ENCODE assay signal across 8 mouse cellular contexts in the genomic region with DNA sequence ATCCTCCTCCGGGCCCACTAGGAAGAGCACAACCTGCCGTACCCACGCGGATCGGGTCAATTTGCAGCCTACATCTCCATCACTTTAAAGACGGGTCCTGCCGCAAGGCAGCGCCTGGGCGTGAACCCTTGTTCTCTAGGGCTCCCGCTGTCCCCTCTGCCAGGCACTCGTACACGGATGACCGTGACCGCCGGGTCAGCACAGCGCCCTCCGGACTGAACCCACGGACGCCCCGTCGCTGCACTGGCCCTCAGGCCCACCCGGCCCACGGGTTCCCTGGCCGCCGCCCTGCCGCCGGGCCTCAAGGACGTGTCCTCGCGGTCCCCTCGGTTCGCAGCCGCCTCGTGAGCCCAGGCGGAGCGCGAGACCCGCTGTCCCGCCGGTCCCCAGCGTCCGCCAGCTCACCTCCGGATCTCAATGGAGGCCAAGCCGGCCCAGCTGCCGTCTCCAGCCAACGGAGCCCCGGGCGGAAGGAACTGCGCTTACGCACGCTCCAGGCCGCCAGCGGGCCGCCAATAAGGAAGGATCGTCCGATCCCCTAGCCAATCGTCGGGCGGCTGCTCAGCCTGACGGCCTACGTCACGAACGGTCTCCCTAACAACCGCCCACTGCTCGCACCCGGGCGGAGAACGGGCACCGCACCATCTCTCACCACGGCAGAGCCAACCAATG. TPM values are rescaled to one million over a fixed set of nuclear protein-coding genes. Genes with fewer than 3 reads are reported as not detected.
DNase-seq lines count a peak whose midpoint lies in the region; ATAC-seq and TF ChIP-seq lines count a peak whose summit lies in the region.

Gene Hmgcr, minus strand, starts transcription at position 531 of the 672 bp plus-strand sequence.

- peak within 1 kb of the TSS; percentile 100 for H3K27ac ChIP-seq in forebrain, embryonic 10.5 days
- H3K27ac ChIP-seq in heart, embryonic 15.5 days = peak within 1 kb of the TSS; percentile 93
- peak within 1 kb of the TSS; percentile 63 for H3K27ac ChIP-seq in liver, embryonic 14.5 days
- H3K27ac ChIP-seq in neural tube, embryonic 11.5 days (ENCODE audit: low read depth, low read length) = peak within 1 kb of the TSS; percentile 97
- H3K27ac ChIP-seq in stomach, postnatal 0 days (replicated peaks) = peak within 1 kb of the TSS; percentile 92

- peak within 1 kb of the TSS; percentile 69 for H3K4me2 ChIP-seq in heart, embryonic 15.5 days
- peak within 1 kb of the TSS; percentile 82 for H3K4me2 ChIP-seq in liver, embryonic 14.5 days (ENCODE audit: low read depth)
- H3K4me2 ChIP-seq in neural tube, embryonic 11.5 days (ENCODE audit: low read depth) = peak within 1 kb of the TSS; percentile 71
- peak within 1 kb of the TSS; percentile 77 for H3K4me2 ChIP-seq in stomach, postnatal 0 days (replicated peaks; ENCODE audit: low read depth)

- no peaks in the 10 kb centered on the region for H3K9me3 ChIP-seq in forebrain, embryonic 10.5 days
- no peaks in the 10 kb centered on the region for H3K9me3 ChIP-seq in heart, embryonic 15.5 days (replicated peaks)
- H3K9me3 ChIP-seq in liver, embryonic 14.5 days (ENCODE audit: control insufficient read depth, low read length) = no peaks in the 10 kb centered on the region
- no peaks in the 10 kb centered on the region for H3K9me3 ChIP-seq in neural tube, embryonic 11.5 days (ENCODE audit: control insufficient read depth, low read length)
- H3K9me3 ChIP-seq in stomach, postnatal 0 days (ENCODE audit: control insufficient read depth, low read length) = no peaks in the 10 kb centered on the region

- WGBS in forebrain, embryonic 10.5 days = under 1% methylated on average over 70 of the region's 70 CpGs
- WGBS in heart, embryonic 15.5 days = under 1% methylated on average over 70 of the region's 70 CpGs
- under 1% methylated on average over 70 of the region's 70 CpGs for WGBS in liver, embryonic 14.5 days (ENCODE audit: insufficient replicate concordance)
- WGBS in neural tube, embryonic 11.5 days = 0% methylated on average over 70 of the region's 70 CpGs
- under 1% methylated on average over 64 of the region's 70 CpGs for WGBS in stomach, postnatal 0 days

- TF ChIP-seq CTCF in liver, embryonic 14.5 days (IDR thresholded peaks at IDR 0.05; ENCODE audit: low read depth) = peak; percentile 46; the same call in 1 of the 2 replicates
- no peak; the same call in 1 of the 2 replicates for TF ChIP-seq CTCF in stomach, postnatal 0 days (IDR thresholded peaks at IDR 0.05; ENCODE audit: low read depth)

- peaks cover 47% of the 10 kb centered on the region for H3K4me1 ChIP-seq in forebrain, embryonic 10.5 days
- peaks cover 18% of the 10 kb centered on the region for H3K4me1 ChIP-seq in heart, embryonic 15.5 days (replicated peaks)
- peaks cover 13 to 24% of the 10 kb centered on the region in 2 experiments for H3K4me1 ChIP-seq in liver, embryonic 14.5 days (replicated peaks; ENCODE audit: control insufficient read depth in 2 of 2, insufficient read depth in 2 of 2, low read length in 1 of 2)
- H3K4me1 ChIP-seq in neural tube, embryonic 11.5 days (ENCODE audit: control insufficient read depth, insufficient read depth, low read length) = peaks cover 22% of the 10 kb centered on the region
- H3K4me1 ChIP-seq in stomach, postnatal 0 days (replicated peaks; ENCODE audit: control insufficient read depth, insufficient read depth) = peaks cover 3% of the 10 kb centered on the region

- peak within 1 kb of the TSS; percentile 98 for H3K4me3 ChIP-seq in forebrain, embryonic 10.5 days
- peak within 1 kb of the TSS; percentile 88 for H3K4me3 ChIP-seq in heart, embryonic 15.5 days
- peak within 1 kb of the TSS; percentile 76 to 77 for H3K4me3 ChIP-seq in liver, embryonic 14.5 days (ENCODE audit: insufficient read depth in 1 of 2, low read depth in 2 of 2, low read length in 2 of 2)
- peak within 1 kb of the TSS; percentile 88 for H3K4me3 ChIP-seq in neural tube, embryonic 11.5 days (ENCODE audit: low read depth, low read length)
- H3K4me3 ChIP-seq in stomach, postnatal 0 days (ENCODE audit: low read depth, low read length) = peak within 1 kb of the TSS; percentile 91

- H3K36me3 ChIP-seq in forebrain, embryonic 10.5 days (replicated peaks) = peaks cover 25% of the 10 kb centered on the region
- H3K36me3 ChIP-seq in heart, embryonic 15.5 days = peaks cover 6% of the 10 kb centered on the region
- peaks cover 14% of the 10 kb centered on the region for H3K36me3 ChIP-seq in liver, embryonic 14.5 days (replicated peaks; ENCODE audit: control insufficient read depth, insufficient read depth, low read depth)
- H3K36me3 ChIP-seq in neural tube, embryonic 11.5 days (ENCODE audit: control insufficient read depth, insufficient read depth, low read length) = peaks cover 4% of the 10 kb centered on the region
- peaks cover 6% of the 10 kb centered on the region for H3K36me3 ChIP-seq in stomach, postnatal 0 days (ENCODE audit: control insufficient read depth, insufficient read depth, low read length)

- no peaks in the 10 kb centered on the region for H3K27me3 ChIP-seq in forebrain, embryonic 10.5 days (ENCODE audit: poor library complexity, severe bottlenecking)
- no peaks in the 10 kb centered on the region for H3K27me3 ChIP-seq in heart, embryonic 15.5 days
- H3K27me3 ChIP-seq in liver, embryonic 14.5 days (ENCODE audit: control insufficient read depth, insufficient read depth, low read length) = no peaks in the 10 kb centered on the region
- no peaks in the 10 kb centered on the region for H3K27me3 ChIP-seq in neural tube, embryonic 11.5 days (ENCODE audit: control insufficient read depth, insufficient read depth, low read length)
- no peaks in the 10 kb centered on the region for H3K27me3 ChIP-seq in stomach, postnatal 0 days (ENCODE audit: control insufficient read depth, insufficient read depth, low read length)

- H3K9ac ChIP-seq in heart, embryonic 15.5 days = peak within 1 kb of the TSS; percentile 90
- peak within 1 kb of the TSS; percentile 81 for H3K9ac ChIP-seq in liver, embryonic 14.5 days (replicated peaks)
- peak within 1 kb of the TSS; percentile 86 for H3K9ac ChIP-seq in neural tube, embryonic 11.5 days (ENCODE audit: low read length)
- H3K9ac ChIP-seq in stomach, postnatal 0 days (ENCODE audit: low read length) = peak within 1 kb of the TSS; percentile 88

- DNase-seq in CD8-positive naive resting alpha-beta T cell, adult 2 months (ENCODE audit: low read depth in 2 of 2, low spot score in 2 of 2) = peak; percentile 89
- DNase-seq in c-Kit-positive CD71-negative TER-119-negative erythroid progenitor cells, embryonic 14.5 days (ENCODE audit: low read depth) = peak; percentile 90
- DNase-seq in forebrain, embryonic 10.5 days (ENCODE audit: extremely low spot score, low spot score) = peak; percentile 98
- DNase-seq in kidney, postnatal 25 days = peak; percentile 98 to 100
- peak; percentile 94 to 95 (median 95) for DNase-seq in liver, embryonic 14.5 days (ENCODE audit: low read depth in 3 of 3, low spot score in 3 of 3)
- DNase-seq in neural tube, embryonic 11.5 days (ENCODE audit: low spot score) = peak; percentile 98
- peak; percentile 98 for DNase-seq in stomach, postnatal 0 days (ENCODE audit: low spot score)

- no peak for TF ChIP-seq EP300 in liver, embryonic 14.5 days (IDR thresholded peaks at IDR 0.05; ENCODE audit: low read depth)
- no peak for TF ChIP-seq EP300 in stomach, postnatal 0 days (optimal IDR thresholded peaks at IDR 0.05)

- peak; percentile 100 for ATAC-seq in heart, embryonic 15.5 days (replicated peaks; ENCODE audit: insufficient number of reproducible peaks, insufficient read depth, low FRiP score, low read depth)
- peak; percentile 99 for ATAC-seq in liver, embryonic 14.5 days (ENCODE audit: insufficient read depth)
- ATAC-seq in neural tube, embryonic 11.5 days (ENCODE audit: insufficient read depth, low FRiP score, low TSS enrichment) = peak; percentile 100
- peak; percentile 100 for ATAC-seq in stomach, postnatal 0 days (ENCODE audit: low FRiP score, low TSS enrichment)

RNA-seq across cellular contexts. Expression of gene Hmgcr, which starts in this region (rescaled TPM):
- polyA plus RNA-seq in forebrain, embryonic 10.5 days (2016; fragmentation: Nextera tagmentation; extraction: Ambion mirVana) = 156 TPM in 2 replicates
- 22.4 and 31.7 TPM in 2 replicates for polyA plus RNA-seq in heart, embryonic 15.5 days (2015; fragmentation: Nextera tagmentation; extraction: Ambion mirVana)
- 26.7 and 36.8 TPM in 2 replicates for polyA plus RNA-seq in liver, embryonic 14.5 days (2012; rRNA removed)
- 80.0 and 85.9 TPM in 2 replicates for polyA plus RNA-seq in liver, embryonic 14.5 days (2014; fragmentation: Nextera tagmentation; extraction: Ambion mirVana)
- polyA plus RNA-seq in neural tube, embryonic 11.5 days (2014; fragmentation: Nextera tagmentation; extraction: Ambion mirVana) = 194 and 220 TPM in 2 replicates
- 40.9 and 41.9 TPM in 2 replicates for polyA plus RNA-seq in stomach, postnatal 0 days (2015; fragmentation: Nextera tagmentation; extraction: Ambion mirVana)

Comparison
In these comparisons a context has a peak if more than half of its experiments do, and no peak if none do; other contexts are left out.
1. Peak in every context shown above with its lines: DNase-seq, ATAC-seq, H3K4me3 ChIP-seq and H3K27ac ChIP-seq.